Mouse (Mus musculus) limb, embryonic 13.5 days (tissue): Measurements from ENCODE around the gene Rnf216. TPM values are rescaled to one million over a fixed set of nuclear protein-coding genes. Genes with fewer than 3 reads are reported as not detected.

Experiments
- ATAC-seq: fragments of 200-750 bp; cut with Nextera tagmentation; 2 replicates; pipeline ENCODE4 v1.8.0; 2017; ENCODE audit warnings: low read depth, moderate number of reproducible peaks, moderate TSS enrichment; ENCODE audit not compliant: low FRiP score
- H3K27ac ChIP-seq: fragments of 300-500 bp; sonication (generic); 2 replicates; pipeline ENCODE4 v1.5.1; 2015; ENCODE audit warnings: inconsistent platforms, mild to moderate bottlenecking, moderate library complexity
- H3K27me3 ChIP-seq: fragments of 300-500 bp; sonication (generic); 2 replicates; pipeline ENCODE4 v1.6.1; 2015; ENCODE audit warnings: mild to moderate bottlenecking, inconsistent platforms
- H3K36me3 ChIP-seq: fragments of 300-500 bp; sonication (generic); 2 replicates; pipeline ENCODE4 v1.6.1; 2015; ENCODE audit warnings: inconsistent platforms, mild to moderate bottlenecking, moderate library complexity
- H3K4me1 ChIP-seq: fragments of 300-500 bp; sonication (generic); 2 replicates; pipeline ENCODE4 v1.6.1; 2015; ENCODE audit warnings: inconsistent platforms
- H3K4me2 ChIP-seq: fragments of 300-500 bp; sonication (generic); replicated peaks from 2 replicates; pipeline ENCODE4 v1.6.1; 2015; ENCODE audit warnings: inconsistent platforms, mild to moderate bottlenecking, moderate library complexity
- H3K4me3 ChIP-seq: fragments of 300-500 bp; sonication (generic); 2 replicates; pipeline ENCODE4 v1.5.1; 2015; ENCODE audit warnings: moderate library complexity, mild to moderate bottlenecking, inconsistent platforms
- H3K9ac ChIP-seq: fragments of 300-500 bp; sonication (generic); 2 replicates; pipeline ENCODE4 v1.6.1; 2015; ENCODE audit warnings: mild to moderate bottlenecking, inconsistent platforms
- H3K9me3 ChIP-seq: fragments of 300-500 bp; sonication (generic); 2 replicates; pipeline ENCODE4 v1.6.1; 2016; ENCODE audit warnings: inconsistent platforms
- WGBS: fragments of 180-500 bp; shearing (Covaris S2); methylation state at CpG from one replicate; pipeline ENCODE4 v1.1.7; 2015; 5-methylcytosine and 5-hydroxymethylcytosine counted together
- polyA plus RNA-seq: library from polyadenylated mRNA; unstranded; fragments of >200 nt; fragmentation: Nextera tagmentation; extraction: Ambion mirVana; gene quantifications from 2 replicates; pipeline ENCODE4 v1.2.1, GENCODE M21; 2015

Gene Rnf216
- polyA plus RNA-seq, 1 experiment from 2014 or later, result 49.4 TPM

- peaks cover 28% of the 10 kb centered on the region for H3K36me3 ChIP-seq
- no peak for ATAC-seq
- no peak overlapping the region for H3K4me3 ChIP-seq
- no peak overlapping the region for H3K9ac ChIP-seq
- WGBS, result 41% methylated on average over 7 of the region's 7 CpGs
- H3K4me2 ChIP-seq, result no peak overlapping the region
- peaks cover 20% of the 10 kb centered on the region for H3K4me1 ChIP-seq
- H3K27ac ChIP-seq, result 0 out of 2 replicates have a peak overlapping the region, but pooled peaks have one; percentile 28
- no peaks in the 10 kb centered on the region for H3K9me3 ChIP-seq
- no peaks in the 10 kb centered on the region for H3K27me3 ChIP-seq
These were observed 81.1 kb downstream of the Rnf216 start for GRCm38 (mm10) chr5:143031681-143032080.

- 23% methylated on average over 4 of the region's 4 CpGs for WGBS
- H3K27me3 ChIP-seq, result no peaks in the 10 kb centered on the region
- no peak overlapping the region for H3K4me3 ChIP-seq
- H3K27ac ChIP-seq, result no peak overlapping the region
- H3K4me1 ChIP-seq, result peaks cover 20% of the 10 kb centered on the region
- H3K9ac ChIP-seq, result no peak overlapping the region; the same call in 1 of the 2 replicates
- H3K36me3 ChIP-seq, result peaks cover 33% of the 10 kb centered on the region
- H3K9me3 ChIP-seq, result no peaks in the 10 kb centered on the region
- ATAC-seq, result no peak
- no peak overlapping the region for H3K4me2 ChIP-seq
These were observed 81.6 kb downstream of the Rnf216 start for GRCm38 (mm10) chr5:143031193-143031592.

- H3K4me3 ChIP-seq, result no peak overlapping the region
- no peak for ATAC-seq
- no peaks in the 10 kb centered on the region for H3K9me3 ChIP-seq
- no peak overlapping the region for H3K4me2 ChIP-seq
- no peak overlapping the region; the same call in 1 of the 2 replicates for H3K9ac ChIP-seq
- no peak overlapping the region for H3K27ac ChIP-seq
- WGBS, result 93% methylated on average over 2 of the region's 2 CpGs
- H3K36me3 ChIP-seq, result peaks cover 73% of the 10 kb centered on the region
- H3K27me3 ChIP-seq, result no peaks in the 10 kb centered on the region
- H3K4me1 ChIP-seq, result no peaks in the 10 kb centered on the region
These were observed 88.9 kb downstream of the Rnf216 start for GRCm38 (mm10) chr5:143023887-143024286.

GRCm38 (mm10) chr5:143022956-143023355 is 89.8 kb downstream of the Rnf216 start:
- 82% methylated on average over 1 of the region's 1 CpGs for WGBS
- Histone ChIP-seq H3K36me3 (peaks cover 75% of the 10 kb centered on the region), H3K4me2 (no peak overlapping the region), H3K9ac (no peak overlapping the region), H3K4me1 (no peaks in the 10 kb centered on the region), H3K4me3 (no peak overlapping the region), H3K9me3 (no peaks in the 10 kb centered on the region), H3K27me3 (no peaks in the 10 kb centered on the region), H3K27ac (no peak overlapping the region)
- ATAC-seq, result no peak

GRCm38 (mm10) chr5:143017401-143017800 is 95.4 kb downstream of the Rnf216 start:
- no peaks in the 10 kb centered on the region for H3K4me1 ChIP-seq
- WGBS, result 88% methylated on average over 5 of the region's 5 CpGs
- no peak overlapping the region for H3K4me3 ChIP-seq
- H3K4me2 ChIP-seq, result no peak overlapping the region
- no peak for ATAC-seq
- no peaks in the 10 kb centered on the region for H3K27me3 ChIP-seq
- no peak overlapping the region for H3K9ac ChIP-seq
- peaks cover 66% of the 10 kb centered on the region for H3K36me3 ChIP-seq
- H3K9me3 ChIP-seq, result no peaks in the 10 kb centered on the region
- no peak overlapping the region for H3K27ac ChIP-seq

GRCm38 (mm10) chr5:143009383-143009782 is 103.4 kb downstream of the Rnf216 start:
- peaks cover 52% of the 10 kb centered on the region for H3K36me3 ChIP-seq
- H3K27me3 ChIP-seq, result no peaks in the 10 kb centered on the region
- ATAC-seq, result no peak
- WGBS, result 81% methylated on average over 11 of the region's 11 CpGs
- H3K9ac ChIP-seq, result no peak overlapping the region
- no peaks in the 10 kb centered on the region for H3K9me3 ChIP-seq
- H3K4me2 ChIP-seq, result no peak overlapping the region
- no peaks in the 10 kb centered on the region for H3K4me1 ChIP-seq
- H3K4me3 ChIP-seq, result no peak overlapping the region
- no peak overlapping the region for H3K27ac ChIP-seq

GRCm38 (mm10) chr5:143000654-143001500 is 111.9 kb downstream of the Rnf216 start:
- peak overlapping the region; percentile 31; the same call in 1 of the 2 replicates for H3K9ac ChIP-seq

GRCm38 (mm10) chr5:143000091-143000490 is 112.7 kb downstream of the Rnf216 start:
- H3K4me3 ChIP-seq, result peak overlapping the region; percentile 25
- WGBS, result 25% methylated on average over 4 of the region's 4 CpGs
- peak overlapping the region; percentile 60 for H3K4me2 ChIP-seq
- H3K27me3 ChIP-seq, result no peaks in the 10 kb centered on the region
- no peak overlapping the region for H3K9ac ChIP-seq
- H3K9me3 ChIP-seq, result no peaks in the 10 kb centered on the region
- H3K4me1 ChIP-seq, result peaks cover 54% of the 10 kb centered on the region
- H3K36me3 ChIP-seq, result peaks cover 18% of the 10 kb centered on the region
- peak overlapping the region; percentile 98 for H3K27ac ChIP-seq
- no peak for ATAC-seq

More at GRCm38 (mm10) chr5:143000654-143001500, 111.9 kb downstream of the Rnf216 start:
- peak overlapping the region; percentile 60 for H3K4me2 ChIP-seq
- 11% methylated on average over 9 of the region's 9 CpGs for WGBS
- no peaks in the 10 kb centered on the region for H3K27me3 ChIP-seq
- H3K27ac ChIP-seq, result peak overlapping the region; percentile 98
- ATAC-seq, result peak; percentile 97
- peaks cover 16% of the 10 kb centered on the region for H3K36me3 ChIP-seq
- peaks cover 54% of the 10 kb centered on the region for H3K4me1 ChIP-seq
- no peaks in the 10 kb centered on the region for H3K9me3 ChIP-seq
- H3K4me3 ChIP-seq, result peak overlapping the region; percentile 25

- Histone ChIP-seq H3K27me3 (no peaks in the 10 kb centered on the region), H3K4me3 (no peak overlapping the region), H3K9ac (peak overlapping the region; percentile 39; the same call in 1 of the 2 replicates), H3K27ac (peak overlapping the region; percentile 39; the same call in 1 of the 2 replicates), H3K4me1 (peaks cover 54% of the 10 kb centered on the region), H3K36me3 (peaks cover 29% of the 10 kb centered on the region), H3K4me2 (no peak overlapping the region), H3K9me3 (no peaks in the 10 kb centered on the region)
- WGBS, result 45% methylated on average over 2 of the region's 2 CpGs
- ATAC-seq, result no peak
These were observed 114.6 kb downstream of the Rnf216 start for GRCm38 (mm10) chr5:142998171-142998570.

GRCm38 (mm10) chr5:142997526-142997925 is 115.3 kb downstream of the Rnf216 start:
- no peak overlapping the region for H3K4me3 ChIP-seq
- H3K4me2 ChIP-seq, result no peak overlapping the region
- H3K36me3 ChIP-seq, result peaks cover 35% of the 10 kb centered on the region
- WGBS, result 63% methylated on average over 9 of the region's 9 CpGs
- H3K9me3 ChIP-seq, result no peaks in the 10 kb centered on the region
- no peak overlapping the region for H3K27ac ChIP-seq
- H3K4me1 ChIP-seq, result peaks cover 50% of the 10 kb centered on the region
- no peaks in the 10 kb centered on the region for H3K27me3 ChIP-seq
- peak overlapping the region; percentile 39; the same call in 1 of the 2 replicates for H3K9ac ChIP-seq
- no peak for ATAC-seq

- 74% methylated on average over 2 of the region's 2 CpGs for WGBS
- Histone ChIP-seq H3K9me3 (no peaks in the 10 kb centered on the region), H3K27ac (no peak overlapping the region), H3K27me3 (no peaks in the 10 kb centered on the region), H3K4me3 (no peak overlapping the region), H3K36me3 (peaks cover 61% of the 10 kb centered on the region), H3K9ac (no peak overlapping the region), H3K4me1 (peaks cover 22% of the 10 kb centered on the region), H3K4me2 (no peak overlapping the region)
- ATAC-seq, result no peak
These were observed 118.0 kb downstream of the Rnf216 start for GRCm38 (mm10) chr5:142994746-142995145.

GRCm38 (mm10) chr5:142989167-142989566 is 123.6 kb downstream of the Rnf216 start:
- Histone ChIP-seq H3K27ac (no peak overlapping the region), H3K36me3 (peaks cover 44% of the 10 kb centered on the region), H3K4me3 (no peak overlapping the region), H3K4me2 (no peak overlapping the region), H3K27me3 (no peaks in the 10 kb centered on the region), H3K4me1 (no peaks in the 10 kb centered on the region), H3K9me3 (0 out of 2 replicates have a peak, but pooled peaks cover 3% of the 10 kb centered on the region), H3K9ac (no peak overlapping the region)
- WGBS, result 68% methylated on average over 3 of the region's 3 CpGs
- ATAC-seq, result no peak
